ENCODE assay signal across 11 mouse cellular contexts in genomic region chr6:134621552-134621949, GRCm38 (mm10). TPM values are rescaled to one million over a fixed set of nuclear protein-coding genes. Genes with fewer than 3 reads are reported as not detected.
DNase-seq lines count a peak whose midpoint lies in the region.
"Had no signal": no experiment of that assay in that cellular context is flagged by ENCODE, and none has a peak within 500 bp of the region (broad histone marks: within the 10 kb centered on the region; RNA-seq: fewer than 3 reads in every experiment).

No protein-coding gene starts in this region.

- peak; percentile 30 to 62 for DNase-seq in frontal cortex, postnatal 36 days (ENCODE audit: low spot score in 2 of 2)
- no peak for DNase-seq in frontal cortex, postnatal 25 days (ENCODE audit: low spot score in 2 of 2)
- DNase-seq in left cerebral cortex, postnatal 25 days (ENCODE audit: low spot score in 2 of 2), result peak; percentile 35 to 74
- DNase-seq in left cerebral cortex, postnatal 10 days (ENCODE audit: extremely low spot score in 1 of 2, low spot score in 2 of 2), result no peak
- DNase-seq in 416B (ENCODE audit: low read depth), result peak; percentile 98
- peak; percentile 54 for DNase-seq in brain, adult 2 months (ENCODE audit: low read depth, low spot score)
- no peak for DNase-seq in heart, postnatal 25 days (ENCODE audit: low spot score)
- DNase-seq: cerebellum, adult 11-12 months; gastrocnemius, postnatal 36 days; lung, postnatal 36 days; spleen, adult 18-20 months had no signal

- intact Hi-C loops in left cerebral cortex, postnatal 25 days (cut with DNase I), result no loop called here
- intact Hi-C loops in left cerebral cortex, postnatal 10 days (cut with DNase I), result no loop called here
- intact Hi-C loops in heart, postnatal 25 days (cut with DNase I), result no loop called here

RNA-seq across cellular contexts. Expression of gene Mansc1, which starts 10.7 kb away (rescaled TPM):
- total RNA-seq in left cerebral cortex, postnatal 25 days (2021), result 10 to 100 TPM in 1 of 2 experiments, 1 to 10 TPM in 1; 9.9 to 10.0 TPM
- total RNA-seq in left cerebral cortex, postnatal 10 days (2021), result 1 to 10 TPM; 3.9 to 4.0 TPM
- 1 to 10 TPM; 5.5 TPM for total RNA-seq in heart, postnatal 25 days (2021)

RNA-seq across cellular contexts. Expression of gene Borcs5, which starts 17.8 kb away (rescaled TPM):
- 10 to 100 TPM; 32.1 to 36.1 TPM for total RNA-seq in left cerebral cortex, postnatal 25 days (2021)
- 10 to 100 TPM; 26.3 to 26.5 TPM for total RNA-seq in left cerebral cortex, postnatal 10 days (2021)
- 10 to 100 TPM in 1 of 2 experiments, 1 to 10 TPM in 1; 9.1 to 10.3 TPM for total RNA-seq in heart, postnatal 25 days (2021)

RNA-seq across cellular contexts. Expression of gene Lrp6, which starts 54.8 kb away (rescaled TPM):
- 10 to 100 TPM; 45.9 to 47.0 TPM for total RNA-seq in left cerebral cortex, postnatal 25 days (2021)
- 10 to 100 TPM; 41.2 to 44.0 TPM for total RNA-seq in left cerebral cortex, postnatal 10 days (2021)
- total RNA-seq in heart, postnatal 25 days (2021), result 10 to 100 TPM; 55.3 to 59.1 TPM

Comparison
In these comparisons a context has a peak if more than half of its experiments do, and no peak if none do; other contexts are left out.
1. DNase-seq: peak in frontal cortex, postnatal 36 days (2 of 2), left cerebral cortex, postnatal 25 days (2 of 2), 416B (single experiment) and brain, adult 2 months (single experiment); none in frontal cortex, postnatal 25 days (0 of 2), left cerebral cortex, postnatal 10 days (0 of 2) and heart, postnatal 25 days (single experiment).